Mouse (Mus musculus) left cerebral cortex, adult 18-20 months (tissue): ENCODE data around the gene Tnfsf14. TPM values are rescaled to one million over a fixed set of nuclear protein-coding genes. Genes with fewer than 3 reads are reported as not detected.

Experiments used
- DNase-seq, 2 experiments: peaks; one replicate each; pipeline ENCODE4 v3.0.0; 2021 to 2022; ENCODE audit warnings: low spot score in 2 of 2, mixed read lengths in 1 of 2
- long read RNA-seq, 2 experiments: library from polyadenylated mRNA; stranded (forward); transcript quantifications; one replicate each; pipeline ENCODE4 v2.0.0; 2021
- total RNA-seq, 2 experiments: library from RNA; stranded (reverse); gene quantifications; 2 replicates each; pipeline ENCODE4 v1.2.3; 2021

Gene Tnfsf14
- not detected for total RNA-seq
- long read RNA-seq, experiment 1, result 0 reads
- long read RNA-seq, experiment 2, result 0 reads

DNA sequence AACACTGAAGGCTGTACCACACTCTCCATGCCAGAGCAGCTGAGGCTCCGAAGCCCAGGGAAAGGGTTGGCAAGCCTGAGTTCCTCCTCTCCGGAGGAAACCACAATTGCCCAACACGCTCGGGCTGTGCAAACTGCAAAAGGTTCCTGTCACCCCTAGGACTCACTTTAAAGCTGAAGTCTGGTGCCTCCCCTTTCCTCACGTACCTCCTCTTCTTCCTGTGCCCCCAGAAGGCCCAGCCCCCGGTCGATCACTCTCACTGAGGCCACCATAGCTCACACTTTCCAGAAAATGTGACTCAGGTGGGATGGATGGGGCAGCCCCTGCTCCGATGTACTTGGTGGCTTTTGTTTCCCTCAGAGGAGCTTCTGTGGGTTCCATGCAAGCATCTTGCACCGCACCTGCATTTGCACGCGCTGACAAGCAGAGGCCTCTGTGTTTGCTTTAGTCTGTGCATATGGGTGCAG lies at the start of gene Tnfsf14:
Tnfsf14 (minus strand) TSS at position 137 of the 467 bp plus-strand sequence.
- DNase-seq, result no peak

DNA sequence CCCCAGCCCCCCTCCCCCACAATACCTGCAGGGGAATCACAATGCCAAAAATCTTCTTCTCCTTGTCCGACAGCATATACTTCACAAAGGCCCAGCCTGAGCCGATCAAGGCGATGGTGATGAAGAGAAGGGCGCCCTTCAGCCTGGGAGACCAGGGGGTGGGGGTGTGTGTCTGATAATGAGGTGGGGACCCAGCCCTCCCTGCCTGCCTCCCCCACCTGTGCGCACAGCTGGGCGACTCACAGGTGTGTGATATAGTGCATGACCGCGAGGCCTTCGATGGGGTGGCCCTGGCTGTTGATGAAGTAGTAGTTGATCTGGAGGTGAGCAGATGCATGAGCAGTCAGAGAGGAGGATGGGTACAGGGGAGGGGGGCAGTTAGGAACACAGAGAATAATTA lies 43.2 kb upstream of the Tnfsf14 start:
- no peak for DNase-seq

DNA sequence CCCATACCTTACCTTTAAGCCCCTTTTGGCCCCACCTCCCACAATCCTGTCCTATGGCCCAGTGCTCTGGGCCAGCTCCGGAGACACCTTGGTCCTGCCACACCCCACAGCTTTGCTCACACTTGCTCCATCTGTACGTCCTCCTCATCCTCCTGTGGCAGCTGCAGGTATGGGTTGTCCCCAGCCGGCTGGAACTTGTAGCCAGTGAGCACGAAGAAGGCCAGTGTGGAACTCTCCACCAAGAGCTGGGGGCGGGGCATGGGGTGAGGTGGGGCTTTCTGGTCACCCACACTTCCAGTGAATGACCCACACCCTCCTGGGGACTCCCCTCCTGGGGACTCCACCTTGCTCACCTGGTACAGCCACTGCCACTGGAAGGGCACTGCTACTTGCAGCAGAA lies 41.8 kb upstream of the Tnfsf14 start:
- no peak for DNase-seq

DNA sequence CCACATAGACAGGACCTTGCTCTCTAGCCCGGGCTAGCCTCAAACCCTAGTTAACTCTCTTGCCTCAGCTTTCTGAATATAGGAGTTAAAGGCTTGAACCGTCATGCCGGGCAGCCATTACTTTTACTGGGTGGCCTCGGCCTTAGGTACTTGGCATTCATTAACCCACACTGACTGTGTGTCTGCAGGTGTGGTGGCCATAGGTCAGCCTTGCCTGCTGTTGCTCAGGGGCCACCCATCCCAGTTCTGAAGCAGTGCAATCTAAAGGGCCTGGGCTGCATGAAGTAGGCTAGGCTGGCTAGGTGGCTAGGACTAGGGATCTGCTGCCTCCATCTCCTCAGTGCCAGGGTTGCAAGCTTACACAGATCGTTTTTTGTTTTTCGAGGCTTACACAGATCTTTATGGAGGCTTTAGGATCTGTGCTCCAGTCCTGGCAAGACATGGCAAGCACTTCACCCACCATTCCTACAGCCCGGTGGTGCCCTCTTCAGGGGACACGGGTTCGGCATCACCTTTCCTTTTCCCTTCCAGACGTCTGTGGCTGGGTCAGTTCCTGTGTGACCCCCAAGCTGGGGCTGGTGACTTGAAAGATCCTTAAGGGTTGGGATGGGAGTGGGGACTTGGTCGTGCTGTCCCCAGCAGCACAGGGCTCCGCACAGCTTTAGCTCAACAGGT lies 40.4 kb upstream of the Tnfsf14 start:
- no peak for DNase-seq

DNA sequence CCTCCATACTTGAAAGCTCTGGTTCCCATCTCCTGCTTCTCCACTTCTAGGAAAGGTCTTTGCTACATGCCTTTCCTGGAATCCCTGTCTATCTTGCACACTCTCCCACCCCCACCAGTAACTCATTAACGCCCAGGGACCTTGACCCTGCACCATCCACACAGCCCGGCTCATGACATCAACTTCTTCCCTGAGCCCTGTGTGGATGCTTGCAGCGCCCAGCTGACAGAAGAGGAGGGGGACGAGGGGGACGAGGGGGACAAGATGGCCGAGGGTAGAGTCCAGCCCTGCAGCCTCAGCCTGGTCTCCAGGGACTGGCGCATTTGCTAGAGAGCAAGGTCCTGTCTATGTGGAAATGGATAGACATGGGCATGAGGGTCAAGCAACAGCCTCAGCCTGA lies 39.1 kb upstream of the Tnfsf14 start:
- no peak for DNase-seq

DNA sequence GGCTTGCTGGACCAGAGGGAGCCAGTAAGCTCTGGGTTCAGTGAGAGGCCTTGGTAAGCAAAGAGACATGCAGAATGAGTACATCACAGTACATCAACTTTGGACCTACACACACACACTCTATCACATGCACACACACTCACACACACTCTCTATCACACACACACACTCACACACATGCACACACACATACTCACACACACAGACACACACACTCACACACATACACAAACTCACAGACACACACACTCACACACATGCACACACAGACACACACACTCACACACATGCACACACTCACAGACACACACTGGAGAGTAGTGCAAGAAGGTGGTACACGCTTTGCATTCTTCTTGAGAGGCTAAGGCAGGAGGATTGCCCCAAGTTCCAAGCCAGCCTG lies 38.2 kb upstream of the Tnfsf14 start:
- DNase-seq, result no peak

DNA sequence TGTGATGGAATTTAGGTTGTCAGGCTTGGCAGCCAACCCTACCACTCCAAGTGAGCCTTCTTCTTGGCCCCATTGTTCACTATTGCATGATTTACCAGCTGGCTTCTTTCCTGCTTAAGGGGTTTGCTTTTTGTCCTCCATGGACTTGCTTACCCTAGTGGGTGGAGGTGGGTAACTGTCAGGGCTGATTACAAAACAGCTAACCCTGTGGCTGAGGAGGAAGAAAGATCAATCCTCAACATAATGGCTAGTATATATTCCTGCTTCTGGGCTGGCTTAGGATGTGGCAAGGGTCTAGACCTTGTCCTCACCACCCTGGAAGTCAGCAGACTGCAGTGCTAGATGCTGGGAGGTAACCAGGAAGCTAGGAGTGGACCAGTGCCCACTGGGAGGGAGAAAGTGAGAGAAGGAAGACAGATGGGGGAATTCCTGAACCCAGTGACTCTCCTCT lies 37.4 kb upstream of the Tnfsf14 start:
- no peak for DNase-seq

DNA sequence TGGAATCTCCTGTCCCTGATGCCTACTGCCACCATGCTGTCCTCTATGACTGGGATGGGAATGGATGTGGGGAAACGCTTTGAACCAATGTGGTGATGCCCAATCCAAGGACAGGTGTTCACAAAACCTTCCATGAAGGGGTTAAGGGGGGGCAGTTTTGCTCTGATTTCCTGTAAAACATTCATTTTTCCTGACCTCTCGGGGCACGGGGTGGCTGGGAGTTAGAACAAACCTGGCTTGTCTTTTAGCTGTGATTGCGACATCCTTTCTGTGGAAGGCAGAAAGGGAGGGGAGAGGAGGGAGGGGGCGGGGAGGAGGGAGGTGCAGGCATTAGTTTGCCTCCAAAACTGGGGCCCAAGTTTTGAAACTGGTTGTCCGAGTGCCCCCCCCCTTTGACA lies 36.8 kb upstream of the Tnfsf14 start:
- DNase-seq, result no peak

DNA sequence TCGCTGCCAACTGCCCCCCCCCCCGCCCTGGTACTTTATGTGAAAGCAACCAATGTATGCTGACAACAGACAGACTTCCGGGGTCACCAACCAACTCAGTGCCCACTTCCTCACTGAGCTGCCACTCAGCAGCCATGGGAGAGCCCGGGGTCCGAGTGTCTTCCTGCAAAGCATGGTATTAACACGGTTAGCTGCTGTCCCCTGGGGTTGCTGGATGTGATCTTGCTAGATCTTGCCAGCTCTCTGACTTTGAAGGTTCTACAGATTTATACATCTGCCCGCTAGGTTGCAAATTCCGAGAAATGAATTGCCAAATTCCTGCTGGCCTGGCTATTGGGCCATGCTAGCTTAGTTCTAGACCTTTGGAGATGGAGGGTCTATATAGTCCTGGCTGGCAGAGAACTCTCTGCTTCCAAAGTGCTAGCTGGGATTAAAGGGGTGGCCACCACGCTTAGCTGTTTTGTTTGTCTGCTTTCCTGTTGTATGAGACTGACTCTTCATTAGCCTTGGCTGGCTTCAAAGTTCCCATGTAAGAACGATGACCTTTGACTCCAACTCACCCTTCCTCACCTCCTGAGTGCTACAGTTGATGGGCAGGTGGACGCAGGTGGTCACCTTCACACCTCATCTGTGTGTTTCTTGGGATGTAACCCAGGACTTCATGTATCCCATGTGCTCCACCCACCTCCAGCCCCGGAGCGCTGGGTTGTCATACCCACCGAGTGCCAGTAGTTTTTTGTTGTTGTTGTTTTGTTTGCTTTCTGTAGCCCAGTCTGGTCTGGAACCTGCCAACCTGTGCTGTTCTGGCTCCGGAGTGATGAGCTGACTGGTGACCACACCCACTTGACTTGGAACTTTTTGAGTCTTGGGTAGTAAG lies 36.1 kb upstream of the Tnfsf14 start:
- no peak for DNase-seq

DNA sequence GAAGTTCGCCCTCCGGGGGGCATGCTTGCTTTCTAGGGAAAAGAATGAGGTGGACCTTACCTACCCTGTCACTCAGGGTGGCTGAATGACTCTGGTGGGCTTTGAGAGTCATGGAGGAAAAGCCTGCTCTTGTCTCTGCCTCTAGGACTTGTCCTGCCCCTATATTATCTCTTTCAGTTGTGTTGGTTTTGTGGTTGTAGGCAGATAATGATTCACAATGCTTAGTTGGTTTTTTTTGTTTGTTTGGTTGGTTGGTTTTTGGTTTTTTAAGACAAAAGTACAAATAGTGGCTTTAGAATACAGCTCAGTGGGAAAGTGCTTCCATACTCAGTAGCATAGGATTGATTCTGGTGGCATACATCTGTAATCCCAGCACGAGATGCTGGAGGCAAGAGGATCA lies 34.9 kb upstream of the Tnfsf14 start:
- no peak for DNase-seq

DNA sequence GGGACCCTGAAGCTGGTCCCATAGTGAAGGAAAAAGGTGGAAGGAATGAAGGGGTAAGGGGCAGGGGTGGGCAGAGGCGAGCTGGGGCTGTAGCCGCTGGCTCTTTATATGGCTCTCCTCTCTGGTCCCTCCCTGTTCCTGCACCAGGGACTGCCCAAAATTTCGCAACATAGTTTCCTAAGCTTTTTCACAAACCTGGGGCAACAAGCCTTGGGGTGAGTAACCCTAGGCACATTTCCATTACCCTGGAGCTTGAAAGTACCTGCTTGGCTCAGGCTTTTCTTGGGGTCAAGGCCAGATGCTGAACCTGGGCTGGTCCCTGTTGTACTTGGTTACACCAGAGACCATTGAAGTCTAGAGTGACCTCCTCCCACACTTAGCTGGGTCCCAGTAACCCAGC lies 34.0 kb upstream of the Tnfsf14 start, which contains the start of gene C3:
C3 (minus strand) TSS at position 123 of the 400 bp plus-strand sequence.
- DNase-seq, result no peak

DNA sequence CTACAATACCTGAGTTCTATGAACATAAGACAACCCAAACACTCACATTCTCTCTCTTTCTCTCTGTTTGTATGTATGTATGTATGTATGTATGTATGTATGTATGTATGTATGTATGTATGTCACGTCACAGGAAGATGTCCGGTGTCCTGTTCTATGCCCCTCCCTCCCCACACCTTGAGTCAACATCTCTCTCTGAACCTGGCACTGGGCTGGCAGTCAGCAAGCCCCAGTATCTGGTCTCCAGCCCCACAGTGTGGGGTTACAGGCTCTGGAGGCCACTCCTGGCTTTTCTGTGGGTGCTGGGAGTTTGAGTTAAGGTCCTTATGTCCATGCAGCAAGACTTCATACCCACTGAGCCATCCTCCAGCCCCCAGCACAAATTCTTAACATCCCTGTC lies 33.5 kb upstream of the Tnfsf14 start:
- no peak for DNase-seq

DNA sequence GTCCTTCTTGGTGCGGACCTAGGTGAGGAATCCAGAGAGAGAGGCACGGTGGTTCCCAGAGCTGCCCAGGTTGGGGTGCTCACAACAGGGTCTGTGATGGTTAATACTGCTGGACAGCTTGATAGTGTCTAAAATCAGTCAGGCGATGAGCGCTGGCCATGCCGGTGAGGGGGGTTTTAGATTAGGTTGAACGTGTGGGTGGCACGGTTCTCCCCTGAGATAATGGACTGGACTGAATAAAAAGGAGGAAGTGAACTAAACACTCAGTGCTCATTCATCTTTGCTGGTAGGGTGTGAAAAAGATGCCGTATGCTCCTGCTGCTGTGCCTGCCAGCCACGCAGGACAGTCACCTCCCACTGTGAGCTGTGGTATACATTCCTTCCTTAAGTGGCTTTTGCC lies 29.3 kb upstream of the Tnfsf14 start:
- no peak for DNase-seq

DNA sequence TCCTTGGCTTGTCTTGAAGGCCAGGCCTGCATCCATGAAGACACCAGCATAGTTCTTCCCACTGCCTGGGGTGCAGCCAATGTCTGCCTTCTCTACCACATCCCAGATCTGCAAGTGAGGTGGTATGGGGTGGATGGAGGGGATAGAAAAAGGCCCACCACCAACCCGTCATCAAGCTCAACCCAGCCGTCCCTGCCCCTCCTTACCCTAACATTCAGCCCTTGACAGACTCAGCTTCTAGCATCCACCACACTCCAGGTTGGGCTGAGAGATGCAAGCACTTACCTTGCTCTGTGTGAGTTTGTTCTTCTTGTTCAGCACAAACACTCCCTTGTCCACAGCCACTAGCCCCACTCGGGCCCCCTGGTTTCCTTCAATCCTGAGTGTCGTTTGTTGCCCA lies 27.9 kb upstream of the Tnfsf14 start:
- no peak for DNase-seq

DNA sequence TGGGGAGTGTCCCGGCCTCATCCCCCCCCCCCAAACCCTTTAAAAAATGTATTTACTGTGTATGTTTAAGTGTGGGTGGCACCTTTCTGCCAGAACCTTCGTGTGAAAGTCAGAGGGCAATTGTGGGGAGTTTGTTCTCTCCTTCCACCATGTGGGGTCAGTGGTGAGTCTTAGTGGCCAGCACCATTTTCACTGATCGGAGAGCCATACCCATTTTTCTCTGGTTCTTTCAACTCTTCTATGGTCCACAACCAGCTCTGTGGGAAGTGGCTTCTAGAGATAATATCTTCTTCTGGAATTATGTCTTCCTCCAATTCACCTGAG lies 25.9 kb upstream of the Tnfsf14 start:
- DNase-seq, result no peak

DNA sequence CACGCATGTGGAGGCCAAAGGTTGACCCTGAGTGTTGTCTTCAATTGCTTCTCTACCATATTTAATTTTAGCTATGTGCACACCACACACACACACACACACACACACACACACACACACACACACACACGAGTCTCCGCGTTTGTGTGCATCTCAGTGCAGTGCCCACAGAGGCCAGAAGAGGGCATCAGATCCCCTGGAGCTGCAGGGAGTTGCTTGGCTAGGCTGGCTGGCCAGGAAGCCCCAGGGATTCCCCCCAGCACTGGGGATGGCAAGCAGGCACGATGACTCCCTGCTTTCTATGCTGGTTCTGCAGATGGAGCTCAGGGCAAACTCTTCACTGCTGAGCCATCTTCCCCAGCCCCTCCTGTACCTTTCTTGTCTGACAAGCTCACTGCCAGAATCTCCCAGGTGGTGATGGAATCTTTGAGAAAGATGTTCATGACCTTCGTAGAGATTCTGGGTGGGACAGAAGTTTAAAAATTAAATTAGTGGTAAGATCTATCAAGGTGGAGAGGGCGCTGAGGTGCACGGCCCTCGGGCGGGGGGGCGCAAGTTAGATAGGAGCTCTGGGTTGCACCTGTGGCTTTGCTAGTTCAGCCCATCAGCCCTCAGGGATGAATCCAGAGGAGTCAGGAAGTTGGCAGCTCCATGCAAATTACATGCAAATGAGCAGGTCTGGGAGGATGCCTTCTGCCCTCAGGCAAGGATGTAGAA lies 25.3 kb upstream of the Tnfsf14 start:
- peak; percentile 51 to 67 for DNase-seq

DNA sequence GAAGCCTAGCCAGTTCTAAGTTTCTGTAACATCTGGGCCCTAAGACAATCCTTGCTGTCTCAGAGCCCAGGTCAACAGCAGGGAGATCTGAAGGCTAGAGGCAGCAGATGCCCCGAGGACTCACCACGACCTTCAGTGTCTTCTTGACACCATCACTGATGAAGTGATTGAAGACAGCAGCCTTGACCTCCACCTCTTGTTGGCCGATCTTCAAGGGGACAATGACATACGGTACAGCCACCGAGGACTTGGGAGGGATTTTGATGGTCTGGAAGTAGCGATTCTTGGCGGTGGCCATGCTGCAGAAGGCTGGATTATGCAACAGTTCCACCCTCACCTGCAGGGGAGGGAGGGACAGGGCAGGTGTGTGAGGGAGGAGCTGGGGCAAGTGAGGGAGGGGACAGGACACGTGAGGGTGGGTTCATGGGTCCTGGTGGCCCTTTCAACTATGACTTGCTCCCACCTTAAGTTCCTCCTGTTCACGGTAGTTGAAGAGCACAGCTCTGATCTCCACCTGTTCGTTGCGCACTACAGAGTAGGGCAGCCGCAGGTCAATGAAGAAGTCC lies 24.4 kb upstream of the Tnfsf14 start:
- no peak for DNase-seq

DNA sequence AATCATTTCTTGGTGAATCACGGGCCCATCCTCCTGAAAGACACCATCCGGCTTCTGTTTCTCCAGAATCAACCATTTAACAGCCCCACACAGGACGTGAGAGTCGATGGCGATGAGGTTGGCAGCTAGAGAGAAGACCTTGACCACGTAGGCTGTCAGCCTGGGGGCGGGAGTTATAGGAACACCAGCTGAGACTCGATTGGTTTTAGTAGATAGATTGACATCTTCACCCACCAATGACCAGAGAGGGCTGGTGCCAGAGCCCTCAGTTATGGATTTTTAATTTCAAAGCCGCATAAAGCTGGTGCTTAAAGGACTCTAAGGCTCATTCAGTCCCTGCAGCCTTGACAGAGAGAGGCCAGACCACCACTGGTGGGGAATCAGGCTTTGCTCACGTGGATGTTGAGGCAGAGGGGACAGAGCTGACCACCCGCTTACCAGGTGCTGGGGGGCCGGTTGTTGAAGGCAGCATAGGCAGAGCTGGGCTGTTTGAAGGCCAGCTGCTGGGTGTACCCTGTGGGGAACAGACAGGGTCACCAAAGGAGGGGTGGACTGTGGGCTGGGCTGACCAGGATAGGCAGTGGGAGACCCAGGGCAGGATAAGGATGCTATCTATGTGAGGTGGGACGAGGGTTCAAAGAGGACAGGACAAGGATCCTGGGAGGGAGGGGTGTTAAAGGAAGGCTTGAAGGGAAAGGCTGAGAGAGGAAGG lies 20.9 kb upstream of the Tnfsf14 start:
- DNase-seq, result no peak

DNA sequence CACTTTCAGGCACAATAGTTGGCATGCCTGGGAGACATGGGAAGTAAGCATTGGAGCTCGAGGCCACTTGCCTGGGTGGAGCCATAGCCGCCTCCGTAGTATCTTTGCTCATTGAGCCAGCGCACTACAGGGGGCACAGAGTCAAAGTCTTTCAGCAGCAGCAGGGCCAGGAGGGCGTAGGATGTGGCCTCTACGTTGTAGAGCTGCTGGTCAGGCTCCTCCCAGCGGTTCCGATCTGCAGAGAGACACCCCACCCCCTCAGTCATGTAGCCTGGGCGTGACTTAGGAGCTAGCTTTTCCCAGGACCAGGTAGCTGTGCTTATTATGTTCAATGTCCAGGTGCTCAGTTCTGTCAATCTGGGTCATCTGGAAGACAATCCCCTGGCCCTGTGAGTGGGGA lies 17.5 kb upstream of the Tnfsf14 start:
- no peak for DNase-seq

DNA sequence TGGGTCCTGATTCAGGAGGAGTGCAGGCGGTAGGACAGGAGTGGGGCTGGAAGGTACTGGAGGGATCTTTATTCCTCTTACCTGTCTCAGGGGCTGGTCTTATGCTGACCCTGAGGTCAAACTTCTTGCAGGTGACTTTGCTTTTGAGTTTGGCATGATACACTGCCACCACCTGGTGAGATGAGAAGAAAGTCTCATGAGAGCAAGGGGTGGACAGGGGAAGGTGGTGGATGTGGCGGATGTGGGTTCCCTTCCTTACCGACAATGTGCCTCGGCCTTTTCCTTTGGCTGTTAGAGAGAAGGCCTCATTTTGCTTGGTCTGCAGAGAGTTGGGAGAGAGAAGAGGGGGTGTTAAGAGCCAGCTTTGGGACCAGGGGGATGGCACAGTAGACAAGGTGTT lies 15.4 kb upstream of the Tnfsf14 start:
- no peak for DNase-seq

DNA sequence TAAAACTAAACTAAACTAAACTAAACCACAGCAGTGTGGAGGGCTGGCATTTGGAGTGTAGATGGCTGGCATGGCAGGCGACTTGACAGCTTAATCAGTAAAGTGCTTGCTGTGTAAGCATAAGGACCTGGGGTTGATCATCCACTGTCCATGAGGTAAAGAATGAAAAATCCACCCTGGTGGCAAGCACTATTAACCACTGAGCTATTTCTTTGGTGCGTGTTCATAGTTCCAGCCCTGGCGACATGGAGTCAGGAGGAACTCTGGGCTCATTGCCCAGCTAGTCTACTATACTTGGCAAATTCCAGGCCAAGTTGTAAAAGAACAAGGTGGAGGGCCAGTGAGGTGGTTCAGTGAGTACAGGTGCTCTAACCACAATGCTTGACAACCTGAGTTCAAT lies 14.0 kb upstream of the Tnfsf14 start:
- no peak for DNase-seq
